Mouse (Mus musculus) cerebellum, adult 2 months (tissue): Measurements from ENCODE around the gene Acot11. TPM values are rescaled to one million over a fixed set of nuclear protein-coding genes. Genes with fewer than 3 reads are reported as not detected.

Experiments used
- DNase-seq, 2 experiments: peaks; one replicate each; pipeline ENCODE4 v3.0.0; 2021
- H3K27ac ChIP-seq: fragments of 200-500 bp; 2 replicates; pipeline ENCODE4 v1.5.1; 2012; ENCODE audit warnings: low read length, control low read depth, inconsistent platforms; ENCODE audit not compliant: insufficient read depth
- H3K27me3 ChIP-seq: fragments of 200-500 bp; 2 replicates; pipeline ENCODE4 v1.6.1; 2012; ENCODE audit warnings: inconsistent platforms, mild to moderate bottlenecking, low read length, moderate library complexity; ENCODE audit not compliant: control insufficient read depth, insufficient read depth
- H3K4me1 ChIP-seq: fragments of 200-500 bp; 2 replicates; pipeline ENCODE4 v1.6.1; 2011; ENCODE audit warnings: low read length; ENCODE audit not compliant: control insufficient read depth, insufficient read depth
- H3K4me3 ChIP-seq: fragments of 200-500 bp; replicated peaks from 2 replicates; pipeline ENCODE3; 2011; ENCODE audit warnings: mild to moderate bottlenecking, low read depth, low read length, control low read depth; ENCODE audit not compliant: insufficient read depth
- CTCF ChIP-seq: fragments of 200-500 bp; IDR thresholded peaks from 2 replicates; pipeline ENCODE4 v1.5.1; 2011; ENCODE audit warnings: low read depth, mild to moderate bottlenecking, control low read depth, low read length, moderate library complexity, borderline replicate concordance; ENCODE audit not compliant: insufficient read depth
- POLR2A ChIP-seq: fragments of 200-500 bp; IDR thresholded peaks from 2 replicates; pipeline ENCODE4 v1.6.1; 2011; ENCODE audit warnings: low read length, control low read depth, borderline replicate concordance; ENCODE audit not compliant: insufficient read depth
- WGBS: fragments of 180-500 bp; shearing (Covaris S2); methylation state at CpG from one replicate; pipeline ENCODE4 v1.1.7; 2018; 5-methylcytosine and 5-hydroxymethylcytosine counted together
- polyA plus RNA-seq: library from polyadenylated mRNA; depleted of rRNA; stranded (reverse); fragments of >200 nt; gene quantifications from 2 replicates; pipeline ENCODE4 v1.2.3, GENCODE M21; 2012

Gene Acot11
- polyA plus RNA-seq, 1 experiment = 32.7 TPM

GRCm38 (mm10) chr4:106789705-106790104, 15.1 kb downstream of the Acot11 start:
- TF ChIP-seq POLR2A (no peak), CTCF (no peak)
- WGBS = 27% methylated on average over 9 of the region's 9 CpGs

GRCm38 (mm10) chr4:106788627-106789026, 16.2 kb downstream of the Acot11 start:
- no peak overlapping the region for H3K27ac ChIP-seq
- H3K27me3 ChIP-seq = no peaks in the 10 kb centered on the region
- peaks cover 7% of the 10 kb centered on the region for H3K4me1 ChIP-seq
- 88% methylated on average over 11 of the region's 11 CpGs for WGBS
- DNase-seq = no peak
- TF ChIP-seq POLR2A (no peak), CTCF (no peak)
- H3K4me3 ChIP-seq = no peak overlapping the region

More at GRCm38 (mm10) chr4:106789705-106790104, 15.1 kb downstream of the Acot11 start:
- Histone ChIP-seq H3K4me1 (peaks cover 7% of the 10 kb centered on the region), H3K27ac (no peak overlapping the region), H3K27me3 (no peaks in the 10 kb centered on the region), H3K4me3 (no peak overlapping the region)
- peak in 1 of 2 experiments; percentile 17 for DNase-seq

- 88% methylated on average over 7 of the region's 7 CpGs for WGBS
- Histone ChIP-seq H3K4me1 (peaks cover 7% of the 10 kb centered on the region), H3K4me3 (no peak overlapping the region), H3K27me3 (no peaks in the 10 kb centered on the region), H3K27ac (no peak overlapping the region)
- DNase-seq = no peak
- no peak for TF ChIP-seq CTCF
Observed at GRCm38 (mm10) chr4:106787830-106788229, 17.0 kb downstream of the Acot11 start.

GRCm38 (mm10) chr4:106785753-106786540, 18.9 kb downstream of the Acot11 start:
- WGBS = 19% methylated on average over 3 of the region's 5 CpGs
- TF ChIP-seq CTCF = no peak
- no peak for TF ChIP-seq POLR2A
- no peak overlapping the region for H3K4me3 ChIP-seq

GRCm38 (mm10) chr4:106785345-106785744, 19.5 kb downstream of the Acot11 start:
- DNase-seq = no peak
- 78% methylated on average over 7 of the region's 7 CpGs for WGBS
- TF ChIP-seq CTCF (no peak), POLR2A (no peak)
- no peak overlapping the region for H3K4me3 ChIP-seq
- no peak overlapping the region for H3K27ac ChIP-seq
- H3K27me3 ChIP-seq = no peaks in the 10 kb centered on the region
- peaks cover 7% of the 10 kb centered on the region for H3K4me1 ChIP-seq

More at GRCm38 (mm10) chr4:106785753-106786540, 18.9 kb downstream of the Acot11 start:
- Histone ChIP-seq H3K27ac (no peak overlapping the region), H3K4me1 (peaks cover 7% of the 10 kb centered on the region), H3K27me3 (no peaks in the 10 kb centered on the region)
- peak; percentile 29 to 51 for DNase-seq

- Histone ChIP-seq H3K4me3 (no peak overlapping the region), H3K4me1 (peaks cover 7% of the 10 kb centered on the region), H3K27ac (no peak overlapping the region), H3K27me3 (no peaks in the 10 kb centered on the region)
- WGBS = 92% methylated on average over 7 of the region's 7 CpGs
- no peak for DNase-seq
- TF ChIP-seq CTCF (no peak), POLR2A (no peak)
Observed at GRCm38 (mm10) chr4:106784806-106785205, 20.0 kb downstream of the Acot11 start.

GRCm38 (mm10) chr4:106783137-106783536, 21.7 kb downstream of the Acot11 start:
- no peak overlapping the region for H3K27ac ChIP-seq
- no peak for DNase-seq
- H3K27me3 ChIP-seq = no peaks in the 10 kb centered on the region
- 60% methylated on average over 10 of the region's 10 CpGs for WGBS
- H3K4me3 ChIP-seq = no peak overlapping the region
- no peak for TF ChIP-seq CTCF
- TF ChIP-seq POLR2A = no peak
- H3K4me1 ChIP-seq = peaks cover 16% of the 10 kb centered on the region

- TF ChIP-seq POLR2A (no peak), CTCF (no peak)
- Histone ChIP-seq H3K4me3 (no peak overlapping the region), H3K27ac (peak overlapping the region; percentile 16; the same call in 1 of the 2 replicates), H3K4me1 (peaks cover 15% of the 10 kb centered on the region), H3K27me3 (no peaks in the 10 kb centered on the region)
- peak; percentile 25 to 36 for DNase-seq
- 65% methylated on average over 3 of the region's 3 CpGs for WGBS
Observed at GRCm38 (mm10) chr4:106780045-106780444, 24.8 kb downstream of the Acot11 start.
